Mouse (Mus musculus) neural tube, embryonic 11.5 days (tissue): ENCODE measurements around the gene Wdr47. TPM values are rescaled to one million over a fixed set of nuclear protein-coding genes. Genes with fewer than 3 reads are reported as not detected.
A peak's percentile ranks its signal among the peaks of the same experiment; 100 is the strongest.
"Not testable (repeated sequence)": the region's sequence is repeated elsewhere in the genome, so short reads cannot be mapped to it uniquely, and the experiment has no call there.

Experiments
- ATAC-seq: fragments of 200-750 bp; cut with Nextera tagmentation; 2 replicates; pipeline ENCODE4 v1.8.0; 2017; ENCODE audit warnings: moderate number of reproducible peaks, mild to moderate bottlenecking, moderate TSS enrichment, moderate library complexity; ENCODE audit not compliant: insufficient read depth, low FRiP score, low TSS enrichment
- DNase-seq: peaks from one replicate; pipeline ENCODE4 v3.0.0-alpha.2; 2015; ENCODE audit warnings: low spot score
- H3K27ac ChIP-seq: fragments of 300-500 bp; sonication (generic); 2 replicates; pipeline ENCODE4 v1.5.1; 2014; ENCODE audit warnings: low read depth, mild to moderate bottlenecking, low read length
- H3K27me3 ChIP-seq: fragments of 300-500 bp; sonication (generic); 2 replicates; pipeline ENCODE4 v1.6.1; 2014; ENCODE audit warnings: mild to moderate bottlenecking, low read length, mixed read lengths; ENCODE audit not compliant: control insufficient read depth, insufficient read depth
- H3K36me3 ChIP-seq: fragments of 300-500 bp; sonication (generic); 2 replicates; pipeline ENCODE4 v1.6.1; 2014; ENCODE audit warnings: mild to moderate bottlenecking, low read length, moderate library complexity, mixed read lengths; ENCODE audit not compliant: control insufficient read depth, insufficient read depth
- H3K4me1 ChIP-seq: fragments of 300-500 bp; sonication (generic); 2 replicates; pipeline ENCODE4 v1.6.1; 2014; ENCODE audit warnings: low read length, mixed read lengths; ENCODE audit not compliant: control insufficient read depth, insufficient read depth
- H3K4me2 ChIP-seq: fragments of 300-500 bp; sonication (generic); 2 replicates; pipeline ENCODE4 v1.6.1; 2014; ENCODE audit warnings: low read depth, mild to moderate bottlenecking, moderate library complexity
- H3K4me3 ChIP-seq: fragments of 300-500 bp; sonication (generic); 2 replicates; pipeline ENCODE4 v1.5.1; 2014; ENCODE audit warnings: low read depth, low read length
- H3K9ac ChIP-seq: fragments of 300-500 bp; sonication (generic); 2 replicates; pipeline ENCODE4 v1.6.1; 2014; ENCODE audit warnings: mild to moderate bottlenecking, low read length
- H3K9me3 ChIP-seq: fragments of 300-500 bp; sonication (generic); 2 replicates; pipeline ENCODE4 v1.6.1; 2016; ENCODE audit warnings: low read length; ENCODE audit not compliant: control insufficient read depth
- WGBS: fragments of 180-500 bp; shearing (Covaris S2); extraction: QIAGEN DNeasy Blood & Tissue Kit; methylation state at CpG from one replicate; pipeline ENCODE4 v1.1.7; 2014; 5-methylcytosine and 5-hydroxymethylcytosine counted together
- polyA plus RNA-seq: library from polyadenylated mRNA; unstranded; fragments of >200 nt; fragmentation: Nextera tagmentation; extraction: Ambion mirVana; gene quantifications from 2 replicates; pipeline ENCODE4 v1.2.1, GENCODE M21; 2014

Wdr47 gene
- polyA plus RNA-seq, 1 experiment from 2014 or later, result 54.6 TPM

- DNase-seq (peak; percentile 64), ATAC-seq (peak; percentile 61)
- Histone ChIP-seq H3K27ac (peak overlapping the region; percentile 86), H3K9me3 (no peaks in the 10 kb centered on the region), H3K4me3 (no peak overlapping the region), H3K4me2 (no peak overlapping the region), H3K9ac (no peak overlapping the region), H3K36me3 (no peaks in the 10 kb centered on the region), H3K27me3 (no peaks in the 10 kb centered on the region), H3K4me1 (peaks cover 8% of the 10 kb centered on the region)
- WGBS, result 31% methylated on average over 15 of the region's 15 CpGs
Observed at GRCm38 (mm10) chr3:108567990-108568877, 22.8 kb upstream of the Wdr47 start.

DNA sequence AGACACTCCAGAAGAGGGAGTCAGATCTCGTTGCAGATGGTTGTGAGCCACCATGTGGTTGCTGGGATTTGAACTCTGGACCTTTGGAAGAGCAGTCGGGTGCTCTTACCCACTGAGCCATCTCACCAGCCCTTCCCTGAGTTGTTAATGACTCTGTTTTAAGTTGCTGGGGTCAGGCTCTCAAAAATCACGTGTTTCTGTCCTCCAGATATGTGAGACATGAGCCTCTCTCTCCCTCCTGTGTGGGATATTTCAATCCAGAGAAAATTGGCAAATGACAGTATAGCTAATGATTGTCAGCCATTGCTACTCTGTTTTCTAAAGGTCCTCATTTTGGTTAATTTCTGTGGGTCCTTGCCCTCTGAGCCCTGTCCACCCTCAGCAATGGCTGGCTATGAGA is 21.4 kb upstream of the Wdr47 start:
- not testable (repeated sequence) for ATAC-seq, H3K27ac ChIP-seq
- peaks cover 13% of the 10 kb centered on the region for H3K4me1 ChIP-seq

GRCm38 (mm10) chr3:108570813-108571212 is 20.3 kb upstream of the Wdr47 start:
- Histone ChIP-seq H3K27ac (no peak overlapping the region), H3K4me1 (peaks cover 13% of the 10 kb centered on the region), H3K27me3 (no peaks in the 10 kb centered on the region), H3K4me3 (peak overlapping the region; percentile 61; the same call in 1 of the 2 replicates), H3K9me3 (no peaks in the 10 kb centered on the region), H3K4me2 (no peak overlapping the region; the same call in 1 of the 2 replicates), H3K9ac (no peak overlapping the region), H3K36me3 (no peaks in the 10 kb centered on the region)
- no peak for DNase-seq
- 91% methylated on average over 14 of the region's 14 CpGs for WGBS
- ATAC-seq, result no peak; the same call in 1 of the 2 replicates

More for the DNA sequence above, 21.4 kb upstream of the Wdr47 start:
- not testable (repeated sequence) for H3K4me2 ChIP-seq, H3K4me3 ChIP-seq, H3K9me3 ChIP-seq, H3K9ac ChIP-seq, H3K36me3 ChIP-seq, DNase-seq, H3K27me3 ChIP-seq
- 61% methylated on average over 3 of the region's 3 CpGs for WGBS

DNA sequence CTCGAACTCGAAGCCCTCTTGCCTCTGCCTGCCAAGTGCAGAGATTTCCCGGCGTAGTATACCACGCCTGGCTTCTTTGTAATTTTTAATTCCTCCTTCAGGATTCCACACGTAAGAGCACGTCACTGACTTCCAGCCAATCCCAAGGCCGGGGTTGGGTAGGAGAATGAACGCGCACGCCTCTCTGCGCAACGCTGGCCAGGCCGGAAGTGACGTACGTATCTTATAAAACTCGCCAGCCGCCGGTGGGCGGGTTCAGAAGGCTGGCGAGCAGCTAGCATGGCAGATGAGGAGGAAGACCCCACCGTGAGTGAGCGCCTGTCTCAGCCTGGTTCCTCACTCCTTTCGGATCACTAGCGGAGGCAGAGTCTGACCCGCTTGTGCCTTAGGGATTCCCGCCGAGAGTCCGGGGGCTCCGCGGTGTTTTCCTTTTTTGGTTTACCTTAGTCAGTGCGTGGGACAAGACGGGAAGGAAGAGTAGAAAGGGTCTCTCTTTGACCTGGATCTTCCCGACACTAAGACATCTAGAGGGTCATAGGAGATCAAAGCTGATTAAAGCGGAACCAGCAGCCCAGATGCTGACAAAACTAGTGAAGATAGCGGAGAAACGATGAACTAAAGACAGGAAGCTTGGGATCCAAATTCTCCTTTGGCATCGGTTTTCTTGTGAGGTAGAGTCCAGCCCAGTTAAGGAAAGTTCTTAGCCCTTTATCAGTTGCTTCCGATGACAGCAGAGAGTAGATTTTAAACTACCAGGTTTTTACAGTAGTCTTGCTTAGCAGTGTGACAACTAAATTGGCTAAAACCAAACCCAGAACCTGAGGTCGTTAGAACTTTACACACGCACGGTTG is 19.4 kb upstream of the Wdr47 start, which contains the start of gene Taf13:
Gene Taf13, plus strand, starts transcription at position 256 of the 852 bp plus-strand sequence.
- peak within 1 kb of the TSS; percentile 64 for H3K9ac ChIP-seq
- under 1% methylated on average over 42 of the region's 42 CpGs for whole genome bisulfite sequencing
- H3K4me1 ChIP-seq, result peaks cover 13% of the 10 kb centered on the region
- H3K4me3 ChIP-seq, result peak within 1 kb of the TSS; percentile 61
- peak within 1 kb of the TSS; percentile 77 for H3K4me2 ChIP-seq
- no peaks in the 10 kb centered on the region for H3K36me3 ChIP-seq
- DNase-seq, result peak; percentile 98
- H3K27me3 ChIP-seq, result no peaks in the 10 kb centered on the region
- no peaks in the 10 kb centered on the region for H3K9me3 ChIP-seq
- ATAC-seq, result peak; percentile 95
- H3K27ac ChIP-seq, result peak within 1 kb of the TSS; percentile 57

DNA sequence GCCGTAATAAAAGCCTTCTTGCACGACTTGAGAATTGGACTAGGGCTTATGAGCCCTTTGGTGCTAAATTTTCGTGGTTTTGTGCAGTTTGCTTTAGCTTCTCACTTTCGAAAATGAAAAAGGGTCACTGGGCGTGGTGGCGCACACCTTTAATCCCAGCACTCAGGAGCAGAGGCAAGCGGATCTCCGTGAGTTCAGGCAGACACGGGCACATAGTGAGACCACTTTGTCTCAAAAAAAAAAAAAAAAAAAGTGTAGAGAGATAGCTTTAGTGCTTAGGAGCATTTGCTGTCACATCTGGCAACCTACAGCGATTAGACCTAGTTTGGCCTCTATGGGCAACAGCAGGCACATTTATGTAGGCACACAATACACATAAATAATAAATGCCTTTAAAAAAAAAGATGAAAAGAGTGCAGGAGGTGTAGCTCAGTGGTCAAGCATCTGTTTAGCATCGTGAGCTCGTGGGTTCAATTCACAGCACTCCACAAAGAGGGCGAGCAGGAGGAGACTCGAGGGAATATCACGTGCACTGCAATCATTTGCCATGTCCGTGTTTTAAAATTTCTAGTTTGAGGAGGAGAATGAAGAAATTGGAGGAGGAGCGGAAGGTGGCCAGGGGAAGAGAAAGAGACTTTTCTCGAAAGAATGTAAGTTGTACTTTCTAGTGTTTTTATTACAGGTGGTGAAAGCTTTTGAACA is 18.6 kb upstream of the Wdr47 start:
- peaks cover 13% of the 10 kb centered on the region for H3K4me1 ChIP-seq
- no peaks in the 10 kb centered on the region for H3K9me3 ChIP-seq
- peak overlapping the region; percentile 64 for H3K9ac ChIP-seq
- H3K4me3 ChIP-seq, result peak overlapping the region; percentile 61
- peak overlapping the region; percentile 77 for H3K4me2 ChIP-seq
- H3K27me3 ChIP-seq, result no peaks in the 10 kb centered on the region
- DNase-seq, result no peak
- 49% methylated on average over 18 of the region's 18 CpGs for WGBS
- ATAC-seq, result no peak
- H3K27ac ChIP-seq, result no peak overlapping the region
- no peaks in the 10 kb centered on the region for H3K36me3 ChIP-seq

DNA sequence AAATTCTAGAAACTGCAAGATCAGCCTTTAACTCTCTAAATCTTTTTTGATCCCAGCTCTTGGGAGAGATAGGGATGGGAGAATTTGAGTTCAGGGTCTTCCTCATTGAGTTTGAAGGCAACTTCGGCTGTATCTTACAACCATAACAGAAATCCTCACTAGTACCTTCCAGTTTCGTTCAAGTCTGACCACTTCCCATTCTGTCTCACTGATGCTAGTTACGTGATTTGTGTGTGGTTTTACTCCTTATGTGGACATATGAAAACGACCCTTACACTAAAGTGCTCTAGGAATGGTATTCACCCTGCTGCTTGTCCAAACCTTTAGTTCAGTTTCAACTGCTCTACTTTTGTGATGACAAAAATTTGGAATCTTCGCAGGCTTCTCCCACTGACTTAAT is 17.1 kb upstream of the Wdr47 start:
- H3K9ac ChIP-seq, result no peak overlapping the region
- 84% methylated on average over 5 of the region's 5 CpGs for WGBS
- peaks cover 13% of the 10 kb centered on the region for H3K4me1 ChIP-seq
- H3K4me2 ChIP-seq, result no peak overlapping the region
- H3K36me3 ChIP-seq, result no peaks in the 10 kb centered on the region; the same call in 1 of the 2 replicates
- no peak overlapping the region for H3K27ac ChIP-seq
- no peaks in the 10 kb centered on the region for H3K27me3 ChIP-seq
- ATAC-seq, result no peak
- H3K4me3 ChIP-seq, result no peak overlapping the region
- no peaks in the 10 kb centered on the region for H3K9me3 ChIP-seq
- no peak for DNase-seq

DNA sequence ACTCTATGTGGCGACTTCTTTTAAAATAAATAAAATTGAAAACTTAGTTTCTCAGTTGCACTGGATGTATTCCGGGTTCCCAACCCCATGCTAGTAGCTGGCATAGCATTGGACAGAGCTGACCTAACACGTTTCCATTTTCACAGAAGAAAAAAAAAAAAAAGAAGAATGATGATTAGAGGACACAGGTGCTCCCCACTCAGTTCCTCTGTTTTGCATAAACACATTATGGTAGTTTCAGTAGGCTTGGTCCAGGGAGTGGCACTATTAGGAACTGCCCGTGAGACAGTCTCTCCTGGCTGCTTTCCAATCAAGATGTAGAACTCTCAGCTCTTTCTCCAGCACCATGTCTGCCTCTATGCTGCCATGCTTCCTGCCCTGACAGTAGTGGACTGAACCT is 6.5 kb upstream of the Wdr47 start:
- Histone ChIP-seq H3K4me2 (no peak overlapping the region), H3K36me3 (no peaks in the 10 kb centered on the region), H3K9me3 (no peaks in the 10 kb centered on the region), H3K27me3 (no peaks in the 10 kb centered on the region), H3K4me1 (no peaks in the 10 kb centered on the region), H3K4me3 (no peak overlapping the region), H3K27ac (no peak overlapping the region), H3K9ac (no peak overlapping the region)
- 85% methylated on average over 4 of the region's 4 CpGs for WGBS
- ATAC-seq (no peak), DNase-seq (no peak)

GRCm38 (mm10) chr3:108588446-108588845 is 2.6 kb upstream of the Wdr47 start:
- WGBS, result 22% methylated on average over 2 of the region's 2 CpGs
- H3K27me3 ChIP-seq, result no peaks in the 10 kb centered on the region
- DNase-seq (no peak), ATAC-seq (no peak)
- H3K36me3 ChIP-seq, result no peaks in the 10 kb centered on the region
- H3K4me1 ChIP-seq, result peaks cover 3% of the 10 kb centered on the region; the same call in 1 of the 2 replicates
- H3K9me3 ChIP-seq, result no peaks in the 10 kb centered on the region
- H3K4me3 ChIP-seq, result no peak overlapping the region
- no peak overlapping the region for H3K4me2 ChIP-seq
- no peak overlapping the region for H3K9ac ChIP-seq
- H3K27ac ChIP-seq, result no peak overlapping the region
